Mouse (Mus musculus) layer of hippocampus, adult 9-10 months (tissue): ENCODE measurements around the gene Aif1l.

Experiments
- DNase-seq: peaks from one replicate; pipeline ENCODE4 v3.0.0; 2022; ENCODE audit warnings: low spot score

The Aif1l gene

DNA sequence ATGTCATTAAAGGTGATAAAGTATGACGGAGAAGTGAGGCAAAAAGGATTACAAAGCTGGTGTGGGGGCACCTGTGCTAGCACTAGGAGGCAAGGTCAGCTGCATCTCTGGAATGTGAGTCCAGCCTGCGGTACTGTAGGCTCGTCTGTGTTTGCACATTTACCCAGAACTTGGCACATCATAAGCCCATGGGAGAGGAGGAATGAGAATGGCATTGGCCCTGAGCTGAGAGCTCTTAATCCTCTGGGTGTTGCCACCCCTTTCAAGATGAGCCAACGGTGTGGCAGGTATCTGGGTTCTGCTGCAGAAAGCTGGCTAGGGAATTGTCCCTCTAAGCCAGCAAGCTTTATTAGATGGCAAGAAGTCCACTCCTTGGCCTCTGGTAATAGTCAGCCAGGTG is 69.8 kb downstream of the Aif1l start:
- no peak for DNase-seq

DNA sequence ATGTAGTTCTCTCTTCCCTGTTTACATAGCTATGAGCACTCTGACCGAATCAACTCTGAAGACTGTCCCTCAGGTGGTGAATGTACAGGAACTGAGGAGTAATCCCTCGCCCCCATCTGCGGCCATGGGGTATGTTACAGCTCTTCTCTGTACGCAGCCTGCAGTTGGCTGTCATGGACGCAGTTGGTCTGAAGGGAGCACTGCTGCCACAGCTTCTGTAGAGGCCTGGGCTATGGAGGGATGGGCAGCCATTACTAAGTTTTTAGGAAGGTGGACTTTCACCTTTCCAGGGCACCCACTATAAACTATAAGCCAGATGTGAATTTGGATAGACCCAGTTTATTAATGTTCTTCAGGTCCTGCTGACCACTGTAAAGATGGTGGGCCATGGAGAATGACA is 70.3 kb downstream of the Aif1l start:
- no peak for DNase-seq
